Mouse (Mus musculus) left cerebral cortex, adult 9 months (tissue): ENCODE results near the gene Zfp410.
"Not testable (repeated sequence)": the region's sequence is repeated elsewhere in the genome, so short reads cannot be mapped to it uniquely, and the experiment has no call there.

Experiments
- DNase-seq, 2 experiments: peaks; one replicate each; pipeline ENCODE4 v3.0.0; 2022; ENCODE audit warnings: low spot score in 2 of 2

Gene Zfp410

DNA sequence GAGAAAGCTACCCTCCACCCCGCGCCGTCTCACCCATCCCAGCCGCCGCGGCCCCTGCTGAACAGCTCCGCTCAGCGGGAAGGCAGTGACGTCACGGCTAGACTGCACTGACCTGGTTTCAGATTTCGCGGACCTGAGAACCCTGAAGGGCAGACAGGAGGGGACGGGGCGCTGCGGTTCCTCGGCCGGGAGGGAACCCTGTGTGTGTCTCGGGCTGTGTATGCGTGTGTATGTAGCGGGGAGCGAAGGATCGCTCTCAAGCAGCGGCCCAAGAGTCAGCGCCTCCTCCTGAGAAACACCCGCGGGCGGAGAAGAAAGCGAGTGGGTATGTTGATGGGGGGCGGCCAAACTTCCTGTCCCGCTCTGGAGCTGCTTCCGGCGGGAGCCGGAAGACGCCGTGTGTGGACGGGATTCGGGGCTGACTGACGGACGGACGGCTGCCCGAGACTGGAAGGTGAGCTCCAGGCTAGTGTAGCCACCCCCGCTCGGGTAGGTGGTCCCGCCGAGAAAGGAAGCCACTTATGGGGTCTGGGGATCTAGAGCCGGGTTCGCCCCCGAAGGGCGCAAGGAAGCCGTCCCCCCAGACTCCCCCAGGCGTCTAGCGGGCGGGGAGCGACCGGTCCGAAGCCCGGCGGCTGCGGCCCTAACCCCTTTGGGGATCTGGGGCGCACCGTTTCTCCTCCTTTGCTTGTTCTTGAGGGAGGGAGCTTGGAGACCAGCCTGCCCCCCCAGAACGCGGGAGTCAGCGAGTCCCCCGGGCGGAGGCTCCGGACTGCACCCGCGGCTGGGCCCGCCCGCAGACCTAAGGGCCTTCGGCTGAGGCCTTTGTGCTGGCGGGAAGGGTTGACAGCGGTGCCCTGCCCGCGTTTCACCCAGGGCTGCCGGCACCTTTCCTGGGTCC lies at the start of gene Zfp410:
Zfp410 (plus strand) TSS at position 132 of the 901 bp plus-strand sequence.
- DNase-seq: peak; percentile 40 to 82

DNA sequence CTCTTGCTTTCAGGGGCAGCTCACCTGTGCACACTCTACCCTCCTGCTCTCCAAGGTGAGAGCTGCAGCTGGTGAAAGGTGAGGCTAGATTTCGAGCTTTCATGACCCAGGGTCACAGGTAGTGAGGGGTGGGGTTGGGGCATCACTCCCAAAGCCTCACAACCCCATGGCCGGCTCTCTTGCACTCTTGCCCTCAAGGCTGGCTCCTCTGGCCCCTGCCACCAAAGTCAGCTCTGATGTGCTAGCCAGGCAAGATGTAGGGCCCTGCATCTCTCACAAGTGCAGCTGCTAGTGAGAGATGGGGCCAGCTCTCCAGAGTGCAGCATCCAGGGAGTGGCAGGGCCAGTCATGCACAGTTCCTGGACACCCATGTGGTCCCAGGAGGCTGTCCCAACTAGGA lies 49.4 kb upstream of the Zfp410 start:
- DNase-seq: no peak

DNA sequence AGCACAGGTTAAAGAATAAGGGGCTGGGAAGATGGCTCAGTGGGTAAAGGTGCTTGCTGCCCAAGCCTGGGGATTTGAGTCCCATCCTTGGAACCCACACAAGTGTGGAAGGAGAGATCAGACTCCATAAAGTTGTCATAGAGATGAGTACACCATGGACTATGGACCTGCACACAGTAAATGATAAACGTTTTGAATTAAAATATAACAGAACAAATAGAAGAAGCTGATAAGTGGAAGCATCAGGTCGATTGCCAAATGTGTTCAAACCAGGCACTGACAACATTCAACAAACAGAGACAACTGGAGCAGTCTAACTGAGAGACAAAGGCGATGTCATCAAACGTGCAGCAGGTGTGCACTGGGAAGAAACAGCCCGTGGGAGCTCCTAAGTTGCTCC lies 43.3 kb upstream of the Zfp410 start:
- DNase-seq: no peak

DNA sequence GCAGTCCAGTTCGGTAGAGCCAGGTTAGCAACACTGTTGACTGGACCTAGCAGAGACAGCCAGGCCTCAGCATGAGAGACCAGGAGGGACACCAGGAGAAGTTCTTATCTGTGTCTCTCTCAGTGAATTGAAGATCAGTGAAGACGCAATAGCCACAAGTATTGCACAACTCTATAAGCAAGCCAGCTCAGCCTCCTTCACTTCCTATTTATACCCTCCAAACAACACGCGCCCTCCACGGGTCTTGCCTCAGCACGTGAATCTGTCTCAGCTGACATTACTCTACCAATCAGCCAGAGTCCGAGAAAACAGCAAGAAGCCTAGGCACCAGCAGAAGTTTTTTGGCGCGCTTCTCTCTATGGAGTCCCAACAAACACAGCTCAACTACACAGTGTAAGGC lies 41.4 kb upstream of the Zfp410 start:
- no peak for DNase-seq

DNA sequence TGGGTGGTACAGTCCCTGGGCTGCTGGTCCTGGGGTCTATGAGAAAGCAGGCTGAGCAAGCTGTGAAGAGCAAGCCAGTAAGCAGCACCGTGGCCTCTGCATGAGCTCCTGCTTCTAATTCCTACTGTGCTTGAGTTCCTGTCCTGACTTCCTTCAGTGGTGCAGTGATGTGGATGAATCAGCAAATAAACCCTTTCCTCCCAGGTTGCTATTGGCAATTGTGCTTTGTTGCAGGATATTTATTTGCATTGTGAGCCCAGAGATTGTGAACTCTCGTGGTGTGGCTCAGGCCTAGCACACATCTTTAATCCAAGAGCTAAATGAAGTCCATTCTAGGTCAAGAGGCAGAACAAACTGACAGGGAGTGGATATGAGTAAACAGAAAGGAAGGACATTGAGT lies 40.4 kb upstream of the Zfp410 start:
- no peak for DNase-seq

DNA sequence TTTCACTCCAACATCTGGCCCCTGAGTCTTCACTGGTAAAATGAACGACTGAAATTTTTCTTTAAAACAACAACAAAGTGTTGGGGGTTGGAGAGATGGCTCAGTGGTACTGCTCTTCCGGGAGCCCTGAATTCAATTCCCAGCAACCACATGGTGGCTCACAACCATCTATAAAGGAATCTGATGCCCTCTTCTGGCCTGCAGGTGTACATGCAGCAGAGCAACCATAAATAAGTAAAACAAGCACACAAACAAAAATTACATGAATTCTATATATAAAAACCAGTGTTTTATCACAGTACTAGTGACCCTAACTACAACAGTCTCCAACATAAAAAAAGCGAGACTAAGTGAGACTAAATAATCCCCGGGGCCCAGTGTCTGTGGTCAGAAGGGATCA lies 39.9 kb upstream of the Zfp410 start:
- no peak for DNase-seq

DNA sequence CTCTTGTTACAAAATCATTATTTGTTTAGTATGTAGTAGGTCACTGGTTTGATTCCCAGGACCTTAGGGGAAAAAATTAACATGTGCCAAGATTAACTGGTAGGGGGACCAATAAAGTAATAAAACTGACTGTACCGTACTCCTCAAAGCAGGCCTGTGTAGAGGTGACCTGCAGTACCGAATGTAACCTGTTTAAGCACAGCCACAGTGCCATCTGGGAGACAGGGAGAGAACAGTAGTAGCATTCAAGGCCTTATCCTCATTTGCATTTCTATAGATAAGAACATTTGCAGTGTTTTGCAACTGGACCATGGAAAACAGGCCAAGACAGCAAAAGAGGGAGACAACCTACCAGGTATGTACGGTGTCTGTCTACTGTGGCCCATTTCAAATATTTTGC lies 38.8 kb upstream of the Zfp410 start:
- no peak for DNase-seq

DNA sequence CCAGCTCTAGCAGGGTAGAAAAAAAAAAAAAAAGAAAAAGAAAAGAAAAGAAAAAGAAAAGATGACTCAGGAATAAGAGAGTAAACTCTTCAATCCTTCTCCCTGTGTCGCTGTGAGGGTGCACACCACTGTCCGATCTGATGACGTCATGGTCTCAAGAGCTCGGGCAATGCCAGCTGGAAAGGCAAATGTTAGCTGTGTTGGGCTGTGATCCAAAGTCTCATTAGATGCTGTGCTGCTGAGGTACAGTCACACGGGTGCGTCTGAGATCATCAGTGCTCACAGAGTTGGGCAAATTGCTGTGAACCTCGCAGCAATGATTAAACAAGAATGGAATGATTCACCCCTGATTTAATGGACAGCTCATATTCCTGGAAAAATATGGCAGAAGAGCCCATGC lies 37.8 kb upstream of the Zfp410 start:
- no peak for DNase-seq

DNA sequence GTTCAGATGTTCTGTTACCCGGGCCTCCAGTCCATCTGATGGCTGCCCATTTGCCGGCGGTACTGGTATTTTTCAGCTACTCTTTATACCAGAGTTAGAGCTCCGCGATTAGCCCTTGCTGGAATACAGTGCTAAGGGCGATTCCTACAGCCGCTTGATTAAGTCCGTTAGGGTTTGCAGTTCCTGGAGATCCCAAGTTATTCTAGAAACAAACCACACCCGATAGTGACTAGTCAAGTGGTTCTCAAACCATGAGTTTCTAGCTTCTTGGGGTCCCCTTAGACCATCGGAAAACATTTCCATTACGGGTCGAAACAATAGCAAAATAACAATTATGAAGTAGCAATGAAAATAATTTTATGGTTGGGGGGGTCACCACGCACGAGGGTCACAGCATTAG lies 32.3 kb upstream of the Zfp410 start:
- no peak for DNase-seq

DNA sequence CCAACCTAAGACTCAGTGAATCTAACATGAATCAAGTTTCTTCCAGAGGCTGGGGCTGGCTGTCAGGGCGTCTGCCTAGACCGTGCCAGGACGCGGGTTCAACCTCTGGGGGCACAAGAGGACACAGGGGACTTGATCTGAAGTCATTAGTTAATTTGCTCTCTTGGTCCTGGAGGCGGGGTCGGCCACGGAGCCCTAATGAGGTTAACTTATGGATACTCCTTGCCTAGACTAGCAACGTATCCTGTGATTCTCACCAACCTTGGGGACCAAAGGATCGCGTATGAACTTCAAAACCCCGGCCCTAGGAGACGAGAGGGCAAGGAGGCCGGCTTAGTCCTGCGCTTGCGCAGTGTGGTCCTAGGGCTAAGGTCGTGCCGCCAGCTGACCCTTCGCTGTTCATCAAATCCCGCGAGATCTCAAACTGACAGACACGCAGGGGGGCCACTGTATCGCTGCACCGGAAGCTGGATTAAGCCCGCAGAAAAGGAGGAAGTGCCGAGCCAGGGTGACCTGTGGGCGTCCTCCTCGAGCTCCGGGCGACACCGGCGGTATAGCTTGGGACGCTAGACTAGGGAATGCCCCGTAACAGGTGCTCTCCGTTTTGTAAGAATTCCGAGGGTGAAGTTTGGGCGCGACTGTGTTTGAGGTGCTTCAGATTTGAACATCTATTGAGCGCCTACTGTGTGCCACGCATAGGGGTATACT lies 31.6 kb upstream of the Zfp410 start, which contains the start of gene Ptgr2:
Ptgr2 (plus strand) TSS at position 348 of the 708 bp plus-strand sequence.
- peak; percentile 81 to 93 for DNase-seq

DNA sequence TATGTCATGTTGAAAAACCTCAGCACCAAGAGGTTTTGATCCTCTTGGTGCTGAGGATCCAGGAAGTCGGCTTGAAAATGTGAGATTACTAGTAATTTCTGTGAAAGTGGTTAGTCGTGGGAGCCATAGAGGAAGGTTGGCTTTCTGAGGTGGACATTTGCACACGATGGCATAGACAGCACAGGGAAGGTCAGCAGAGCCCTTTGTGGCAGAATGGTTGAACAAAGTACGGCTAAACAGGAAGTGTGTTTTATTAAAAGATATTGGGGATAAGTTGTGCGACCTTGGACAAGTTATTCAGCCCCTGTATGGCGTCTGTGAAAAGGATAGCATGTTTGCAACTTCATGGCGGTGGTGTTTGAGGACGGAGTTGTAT lies 31.1 kb upstream of the Zfp410 start:
- DNase-seq: no peak

DNA sequence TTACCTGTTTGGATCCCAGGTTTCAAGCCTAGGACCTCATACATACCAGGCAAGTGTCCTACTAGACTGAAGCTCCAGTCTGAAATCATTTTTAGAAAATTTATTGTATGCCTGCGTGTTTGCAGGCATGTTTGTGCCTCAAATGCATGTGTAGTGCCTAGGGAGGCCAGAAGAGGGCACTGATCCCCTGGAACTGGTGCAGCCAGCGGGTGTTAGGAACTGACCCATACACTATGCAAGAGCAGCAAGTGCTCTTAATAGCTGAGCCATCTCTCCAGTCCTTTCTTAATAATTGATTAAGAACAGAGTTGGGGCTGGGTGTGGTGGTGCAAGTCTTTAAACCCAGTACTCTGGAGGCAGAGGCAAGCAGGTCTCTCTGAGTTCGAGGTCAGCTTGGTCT lies 28.2 kb upstream of the Zfp410 start:
- DNase-seq: no peak

DNA sequence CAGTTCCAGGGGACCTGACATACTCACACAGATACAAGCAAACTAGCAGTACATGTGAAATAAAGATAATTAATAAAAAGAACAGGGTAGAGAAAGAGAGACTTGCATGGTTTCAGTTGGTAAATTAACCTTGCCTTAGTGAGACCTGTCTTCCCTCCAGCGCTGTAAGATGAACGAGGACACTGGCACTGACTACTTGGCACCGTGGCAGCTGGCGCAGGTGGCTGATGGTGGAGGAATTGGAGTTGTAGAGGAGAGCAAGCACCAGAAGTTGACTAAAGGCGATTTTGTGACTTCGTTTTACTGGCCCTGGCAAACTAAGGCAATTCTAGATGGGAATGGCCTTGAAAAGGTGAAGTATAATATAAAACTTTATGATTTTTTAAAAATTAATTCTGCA lies 18.8 kb upstream of the Zfp410 start:
- DNase-seq: no peak

DNA sequence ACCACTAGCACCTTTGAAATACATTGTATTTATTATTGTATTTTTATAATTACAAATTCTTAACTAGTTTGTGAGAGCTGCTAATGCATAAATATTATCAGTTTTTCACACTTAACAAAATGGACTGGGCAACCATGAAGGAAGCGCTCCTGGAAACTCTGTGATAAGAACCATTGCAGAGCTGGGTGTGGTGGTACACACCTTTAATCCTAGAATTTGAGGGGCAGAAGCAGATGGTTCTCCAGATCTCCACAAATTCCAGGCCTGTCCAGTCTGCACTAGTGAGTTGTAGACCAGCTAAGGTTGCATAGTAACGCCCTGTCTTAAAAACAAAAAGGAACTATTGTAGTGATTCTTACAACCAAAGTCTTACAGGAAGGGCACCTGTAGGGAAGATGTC lies 17.4 kb upstream of the Zfp410 start:
- DNase-seq: no peak

DNA sequence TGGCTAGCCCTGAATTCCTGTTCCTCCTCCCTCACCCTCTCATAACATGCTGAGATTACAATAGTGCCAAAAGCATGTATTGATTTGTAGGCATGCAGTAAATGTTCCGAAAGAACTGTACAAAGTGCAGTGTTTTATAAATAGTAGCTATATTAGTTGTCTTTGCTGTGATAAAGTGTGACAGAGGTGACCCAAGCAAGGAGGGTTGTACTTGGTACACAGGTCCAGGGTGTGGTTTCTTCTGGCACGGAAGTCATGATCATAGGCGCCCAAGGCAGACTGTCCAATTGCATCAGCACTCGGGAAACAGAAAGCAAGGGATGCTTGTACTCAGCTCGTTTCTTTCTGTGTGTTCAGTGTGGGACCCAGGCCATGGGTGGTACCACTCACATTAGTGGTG lies 12.6 kb upstream of the Zfp410 start:
- no peak for DNase-seq

DNA sequence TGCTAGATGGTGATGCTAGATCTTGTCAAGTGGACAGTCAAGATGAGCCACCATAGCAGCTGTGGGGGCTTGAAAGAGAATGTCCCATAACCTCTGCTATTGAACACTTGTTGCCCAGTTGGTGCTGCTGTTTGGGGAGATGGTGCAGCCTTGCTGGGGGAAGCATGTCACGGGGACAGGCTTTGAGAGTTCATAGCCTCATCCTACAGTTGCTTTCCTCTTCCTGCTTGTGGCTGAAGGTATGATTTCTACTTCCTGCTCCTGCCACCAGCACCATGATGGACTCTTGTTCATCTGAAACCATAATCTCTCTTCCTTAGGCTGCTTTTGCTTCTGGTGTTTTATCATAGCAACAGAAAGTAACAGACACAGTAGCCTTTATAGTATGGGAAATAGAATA lies 12.1 kb upstream of the Zfp410 start:
- DNase-seq: no peak

DNA sequence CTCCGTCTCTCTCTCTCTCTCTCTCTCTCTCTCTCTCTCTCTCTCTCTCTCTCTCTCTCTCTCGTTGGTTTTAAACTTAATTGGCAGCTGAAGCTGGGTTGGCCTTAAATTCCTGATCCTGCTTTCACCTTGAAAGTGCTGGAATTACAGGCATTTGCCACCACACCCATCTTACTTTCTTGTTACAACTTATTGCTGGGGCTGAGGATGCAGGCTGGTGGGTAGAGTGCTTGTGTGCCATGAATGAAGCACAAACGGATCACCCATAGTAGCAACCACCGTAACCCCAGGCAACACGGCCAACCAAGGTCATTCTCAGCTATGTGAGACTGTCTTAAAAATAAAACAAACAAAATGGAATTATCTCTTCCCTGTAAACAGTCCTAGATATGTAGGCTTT lies 5.3 kb upstream of the Zfp410 start:
- no peak for DNase-seq

DNA sequence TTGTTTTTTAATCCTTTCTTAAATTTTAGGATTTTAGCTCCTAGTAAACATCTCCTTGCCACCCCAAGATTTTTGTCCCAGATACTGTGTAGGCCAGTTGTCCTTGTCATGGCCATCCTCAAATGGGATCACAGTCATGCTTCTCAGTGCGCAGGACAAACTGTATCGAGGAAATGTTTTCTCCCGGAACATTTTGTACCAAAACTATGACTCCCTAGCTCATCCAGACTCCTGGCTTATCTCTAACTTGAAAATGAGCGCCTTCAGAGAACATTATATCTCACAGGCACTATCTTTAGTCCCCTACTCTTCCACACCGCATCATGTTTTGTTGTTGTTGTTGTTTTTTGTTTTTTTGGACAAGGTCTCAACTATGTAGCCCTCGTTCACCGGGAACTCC lies 646 bp upstream of the Zfp410 start:
- DNase-seq: no peak

DNA sequence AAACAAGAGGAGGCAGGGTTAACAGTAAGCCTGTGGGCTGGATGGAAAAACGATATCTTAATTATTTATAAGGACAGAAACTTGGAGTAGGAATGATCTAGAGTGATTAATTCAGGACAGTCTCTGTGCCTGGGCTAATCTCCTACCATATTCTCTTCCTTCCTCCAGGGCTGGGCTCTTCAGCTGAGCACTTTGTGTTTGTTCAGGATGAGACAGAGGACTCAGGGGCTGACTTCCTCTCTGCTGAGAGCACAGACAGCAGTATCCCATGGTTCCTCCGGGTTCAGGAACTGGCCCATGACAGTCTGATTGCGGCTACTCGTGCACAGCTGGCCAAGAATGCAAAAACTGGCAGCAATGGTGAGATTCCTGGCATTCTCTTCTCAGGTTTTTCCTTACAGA lies 10.5 kb downstream of the Zfp410 start:
- no peak for DNase-seq

DNA sequence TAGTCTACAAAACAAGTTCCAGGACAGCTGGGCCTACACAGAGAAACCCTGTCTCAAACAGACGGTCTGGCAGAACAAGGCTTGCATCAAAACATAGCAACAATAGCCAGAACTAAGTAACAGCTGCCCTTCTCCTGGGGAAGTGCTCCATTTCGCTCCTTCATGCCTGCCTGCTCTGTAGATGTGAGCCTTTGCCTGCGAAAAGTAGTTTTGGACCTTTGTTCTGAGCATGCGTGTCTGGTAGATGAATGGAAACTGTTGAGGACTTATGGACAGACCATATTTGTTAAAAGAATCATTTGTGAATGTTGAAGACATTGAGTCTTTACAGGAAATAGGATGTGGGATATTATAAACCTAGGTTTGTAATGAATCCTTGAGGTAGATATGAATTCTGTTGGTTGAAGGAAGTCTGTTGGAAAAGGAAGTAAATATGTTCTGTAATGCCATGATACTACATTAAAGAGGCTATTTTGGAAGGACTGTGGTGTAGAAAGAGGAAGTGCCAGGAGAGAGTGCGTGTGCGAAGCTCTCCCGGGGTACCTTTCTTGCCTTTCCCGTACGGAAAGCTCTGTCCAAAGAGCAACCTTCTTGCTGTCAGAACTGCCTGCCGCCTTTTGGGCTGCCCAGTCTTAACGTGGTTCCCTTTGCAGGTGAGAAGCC lies 20.4 kb downstream of the Zfp410 start:
- no peak for DNase-seq

DNA sequence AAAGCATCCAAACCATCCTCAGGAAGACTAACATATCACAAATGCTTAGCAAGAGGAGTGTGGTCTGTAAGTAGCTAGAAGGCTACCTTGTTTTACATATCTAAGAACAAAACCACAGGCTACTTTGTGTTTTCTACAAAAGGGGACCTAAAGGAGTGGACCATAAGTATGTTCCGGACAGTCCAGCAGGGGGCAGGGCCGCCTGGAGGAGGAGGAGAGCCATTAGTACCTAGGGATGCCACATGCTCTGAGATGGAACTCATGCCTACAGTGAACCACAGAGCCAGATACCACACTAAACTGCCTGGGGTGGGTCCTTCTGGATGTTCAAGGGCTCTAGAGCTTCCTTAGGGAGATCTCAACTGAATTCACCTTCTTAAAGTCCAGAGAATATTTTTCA lies 30.5 kb downstream of the Zfp410 start:
- no peak for DNase-seq

DNA sequence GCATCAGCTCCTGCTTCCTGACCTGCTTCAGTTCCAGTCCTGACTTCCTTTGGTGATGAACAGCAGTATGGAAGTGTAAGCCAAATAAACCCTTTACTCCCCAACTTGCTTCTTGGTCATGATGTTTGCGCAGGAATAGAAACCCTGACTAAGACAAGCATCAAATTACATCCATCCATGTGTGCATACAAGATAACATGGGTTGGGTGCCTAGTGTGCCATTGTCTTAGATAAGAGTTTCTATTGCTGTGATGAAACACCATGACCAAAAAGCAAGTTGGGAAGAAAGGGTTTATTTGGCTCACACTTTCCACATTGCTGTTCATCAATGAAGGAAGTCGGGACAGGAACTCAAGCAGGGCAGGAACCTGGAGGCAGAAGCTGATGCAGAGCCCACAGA lies 42.0 kb downstream of the Zfp410 start:
- not testable (repeated sequence) for DNase-seq
